Mouse (Mus musculus) forebrain, embryonic 10.5 days (tissue): ENCODE measurements at regions not wholly inside any gene's neighbourhood (a gene's known extent, or its start where the extent isn't known, plus 50 kb on each side); places are given as distances from the start of the nearest gene placed in this dataset.

Source experiments
- DNase-seq: peaks from one replicate; pipeline ENCODE4 v3.0.0-alpha.2; 2017; ENCODE audit warnings: low spot score; ENCODE audit errors: extremely low spot score
- H3K27ac ChIP-seq: fragments of 300-500 bp; sonication (generic); 2 replicates; pipeline ENCODE4 v1.5.1; 2016; ENCODE audit warnings: mild to moderate bottlenecking
- H3K27me3 ChIP-seq: fragments of 300-500 bp; sonication (generic); 2 replicates; pipeline ENCODE4 v1.6.1; 2016; ENCODE audit warnings: mild to moderate bottlenecking; ENCODE audit not compliant: poor library complexity, severe bottlenecking
- H3K36me3 ChIP-seq: fragments of 300-500 bp; sonication (generic); replicated peaks from 2 replicates; pipeline ENCODE4 v1.6.1; 2016; ENCODE audit warnings: mild to moderate bottlenecking, moderate library complexity
- H3K4me1 ChIP-seq: fragments of 300-500 bp; sonication (generic); 2 replicates; pipeline ENCODE4 v1.6.1; 2016
- H3K4me3 ChIP-seq: fragments of 300-500 bp; sonication (generic); 2 replicates; pipeline ENCODE4 v1.5.1; 2016; ENCODE audit warnings: mild to moderate bottlenecking, moderate library complexity
- H3K9me3 ChIP-seq: fragments of 300-500 bp; sonication (generic); 2 replicates; pipeline ENCODE4 v1.6.1; 2016; ENCODE audit warnings: mild to moderate bottlenecking, moderate library complexity
- WGBS: fragments of 180-500 bp; shearing (Covaris S2); methylation state at CpG from one replicate; pipeline ENCODE4 v1.1.7; 2016; 5-methylcytosine and 5-hydroxymethylcytosine counted together

- H3K27ac ChIP-seq, result peak overlapping the region; percentile 37; the same call in 1 of the 2 replicates
Observed at GRCm38 (mm10) chr7:64040026-64040737, 101.5 kb upstream of the Klf13 start.

GRCm38 (mm10) chr7:64037701-64038231, 99.1 kb upstream of the Klf13 start:
- no peaks in the 10 kb centered on the region for H3K36me3 ChIP-seq
- peaks cover 16% of the 10 kb centered on the region; the same call in 1 of the 2 replicates for H3K4me1 ChIP-seq
- no peak for DNase-seq
- no peak overlapping the region for H3K27ac ChIP-seq
- 89% methylated on average over 8 of the region's 8 CpGs for WGBS
- no peaks in the 10 kb centered on the region for H3K27me3 ChIP-seq
- peaks cover 4% of the 10 kb centered on the region for H3K9me3 ChIP-seq
- no peak overlapping the region for H3K4me3 ChIP-seq

More at GRCm38 (mm10) chr7:64040026-64040737, 101.5 kb upstream of the Klf13 start:
- WGBS, result 87% methylated on average over 7 of the region's 7 CpGs
- no peaks in the 10 kb centered on the region for H3K27me3 ChIP-seq
- peaks cover 11% of the 10 kb centered on the region for H3K4me1 ChIP-seq
- H3K9me3 ChIP-seq, result peaks cover 4% of the 10 kb centered on the region
- no peak for DNase-seq
- no peak overlapping the region for H3K4me3 ChIP-seq
- no peaks in the 10 kb centered on the region for H3K36me3 ChIP-seq

- no peaks in the 10 kb centered on the region for H3K27me3 ChIP-seq
- H3K27ac ChIP-seq, result no peak overlapping the region
- H3K9me3 ChIP-seq, result peaks cover under 1% of the 10 kb centered on the region
- H3K4me1 ChIP-seq, result peaks cover 16% of the 10 kb centered on the region; the same call in 1 of the 2 replicates
- DNase-seq, result no peak
- WGBS, result 93% methylated on average over 7 of the region's 7 CpGs
- H3K36me3 ChIP-seq, result no peaks in the 10 kb centered on the region
- no peak overlapping the region for H3K4me3 ChIP-seq
Observed at GRCm38 (mm10) chr7:64036154-64036553, 97.4 kb upstream of the Klf13 start.

DNA sequence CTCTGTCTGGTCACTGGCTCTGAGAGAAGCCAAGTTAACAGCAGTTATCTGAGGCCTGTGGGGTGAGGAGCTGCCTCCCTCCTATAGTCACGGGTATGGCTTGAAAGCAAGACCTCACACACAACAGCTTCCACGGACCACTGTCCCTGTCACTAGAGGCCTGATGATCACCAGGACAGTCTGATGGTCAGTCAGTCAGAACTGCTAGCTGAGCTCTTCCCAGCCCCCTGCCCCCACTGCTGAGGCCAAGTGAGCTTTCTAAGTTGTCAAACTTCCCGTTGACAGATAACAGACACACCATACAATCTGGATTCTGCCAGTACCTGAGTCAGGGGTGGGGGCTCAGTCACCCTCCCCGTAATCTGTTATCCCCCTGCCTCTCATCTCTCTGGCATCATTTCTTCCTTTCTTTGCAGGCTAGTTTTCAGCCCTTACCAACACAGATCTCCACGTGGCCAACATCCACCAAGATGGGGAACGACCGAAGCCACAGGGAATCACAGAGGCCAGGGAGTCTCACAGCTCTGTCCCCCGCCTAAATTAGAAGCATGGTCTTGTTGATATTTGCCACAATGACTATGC, 96.4 kb upstream of the Klf13 start:
- H3K27ac ChIP-seq, result no peak overlapping the region
- H3K27me3 ChIP-seq, result no peaks in the 10 kb centered on the region
- 91% methylated on average over 8 of the region's 8 CpGs for WGBS
- H3K4me3 ChIP-seq, result no peak overlapping the region
- no peaks in the 10 kb centered on the region for H3K36me3 ChIP-seq
- H3K9me3 ChIP-seq, result no peaks in the 10 kb centered on the region
- H3K4me1 ChIP-seq, result peaks cover 14% of the 10 kb centered on the region; the same call in 1 of the 2 replicates
- no peak for DNase-seq

- no peak overlapping the region for H3K27ac ChIP-seq
- peaks cover 8% of the 10 kb centered on the region; the same call in 1 of the 2 replicates for H3K4me1 ChIP-seq
- DNase-seq, result no peak
- H3K27me3 ChIP-seq, result no peaks in the 10 kb centered on the region
- 65% methylated on average over 1 of the region's 1 CpGs for WGBS
- H3K4me3 ChIP-seq, result no peak overlapping the region
- H3K36me3 ChIP-seq, result no peaks in the 10 kb centered on the region
- H3K9me3 ChIP-seq, result no peaks in the 10 kb centered on the region
Observed at GRCm38 (mm10) chr7:64034493-64034892, 95.8 kb upstream of the Klf13 start.

- 72% methylated on average over 2 of the region's 2 CpGs for WGBS
Observed at GRCm38 (mm10) chr7:64033388-64033787, 94.7 kb upstream of the Klf13 start.

DNA sequence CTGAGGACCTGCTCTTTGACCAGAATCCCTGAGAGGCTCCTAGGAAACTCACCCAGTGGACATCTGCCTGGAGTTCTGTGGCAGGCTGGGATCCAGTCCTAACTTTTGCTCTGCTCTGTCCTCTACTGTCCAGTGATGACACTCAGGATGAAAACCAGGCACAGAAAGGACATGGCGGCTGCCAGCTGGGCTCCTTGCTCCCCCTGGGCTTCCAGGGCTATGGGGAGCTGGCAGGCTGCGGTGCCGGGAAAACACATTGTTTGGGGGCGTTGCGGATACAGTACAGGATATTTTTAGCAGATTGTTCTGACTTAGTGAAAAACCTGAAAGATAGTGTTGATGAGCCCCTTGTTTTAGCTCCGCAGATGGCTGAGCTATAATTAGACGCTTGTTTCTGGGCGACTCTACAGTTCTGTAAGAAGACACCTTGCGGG, 94.2 kb upstream of the Klf13 start:
- H3K36me3 ChIP-seq, result no peaks in the 10 kb centered on the region
- H3K27me3 ChIP-seq, result no peaks in the 10 kb centered on the region
- peaks cover 5% of the 10 kb centered on the region for H3K9me3 ChIP-seq
- no peak for DNase-seq
- no peak overlapping the region for H3K4me3 ChIP-seq
- H3K4me1 ChIP-seq, result peaks cover 6% of the 10 kb centered on the region; the same call in 1 of the 2 replicates
- H3K27ac ChIP-seq, result 0 out of 2 replicates have a peak overlapping the region, but pooled peaks have one; percentile 30
- WGBS, result 78% methylated on average over 9 of the region's 9 CpGs

More at GRCm38 (mm10) chr7:64033388-64033787, 94.7 kb upstream of the Klf13 start:
- H3K27me3 ChIP-seq, result no peaks in the 10 kb centered on the region
- H3K36me3 ChIP-seq, result no peaks in the 10 kb centered on the region
- peaks cover 6% of the 10 kb centered on the region; the same call in 1 of the 2 replicates for H3K4me1 ChIP-seq
- DNase-seq, result no peak
- H3K4me3 ChIP-seq, result no peak overlapping the region
- no peak overlapping the region for H3K27ac ChIP-seq
- H3K9me3 ChIP-seq, result peaks cover 1% of the 10 kb centered on the region

DNA sequence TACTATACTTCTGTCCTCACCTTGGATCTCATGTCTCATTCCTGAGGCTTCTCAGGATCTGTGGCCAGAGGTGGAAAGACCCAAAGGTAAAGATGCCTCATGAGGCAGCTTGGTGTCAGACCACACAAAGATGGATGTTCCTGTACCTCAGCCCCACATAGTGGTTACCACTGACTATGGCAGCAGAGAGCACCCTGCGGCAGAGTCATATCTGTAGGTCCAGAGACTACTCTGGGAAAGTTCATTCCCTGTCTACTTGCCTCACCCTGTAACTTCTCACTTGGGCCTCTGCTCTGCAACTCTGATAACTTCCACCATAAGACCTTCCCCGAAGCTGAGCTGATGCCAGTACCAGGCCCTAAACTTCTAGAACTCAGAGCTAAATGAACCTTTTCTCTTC, 91.9 kb upstream of the Klf13 start:
- H3K4me1 ChIP-seq, result peaks cover 6% of the 10 kb centered on the region; the same call in 1 of the 2 replicates
- H3K4me3 ChIP-seq, result no peak overlapping the region
- H3K36me3 ChIP-seq, result no peaks in the 10 kb centered on the region
- H3K9me3 ChIP-seq, result peaks cover 5% of the 10 kb centered on the region
- 97% methylated on average over 2 of the region's 2 CpGs for WGBS
- no peak overlapping the region for H3K27ac ChIP-seq
- no peaks in the 10 kb centered on the region for H3K27me3 ChIP-seq
- no peak for DNase-seq

- H3K4me1 ChIP-seq, result no peaks in the 10 kb centered on the region
- no peak overlapping the region for H3K27ac ChIP-seq
- H3K36me3 ChIP-seq, result no peaks in the 10 kb centered on the region
- peaks cover 5% of the 10 kb centered on the region for H3K9me3 ChIP-seq
- no peaks in the 10 kb centered on the region for H3K27me3 ChIP-seq
- DNase-seq, result no peak
- H3K4me3 ChIP-seq, result no peak overlapping the region
- 84% methylated on average over 7 of the region's 7 CpGs for WGBS
Observed at GRCm38 (mm10) chr7:64027100-64027499, 88.4 kb upstream of the Klf13 start.

- DNase-seq, result no peak
- Histone ChIP-seq H3K4me1 (peaks cover 7% of the 10 kb centered on the region), H3K4me3 (no peak overlapping the region), H3K27me3 (no peaks in the 10 kb centered on the region), H3K27ac (no peak overlapping the region), H3K36me3 (no peaks in the 10 kb centered on the region), H3K9me3 (peaks cover 5% of the 10 kb centered on the region)
- WGBS, result 87% methylated on average over 2 of the region's 2 CpGs
Observed at GRCm38 (mm10) chr7:64025155-64025554, 86.4 kb upstream of the Klf13 start.

- H3K27ac ChIP-seq, result no peak overlapping the region
- H3K4me3 ChIP-seq, result no peak overlapping the region
- H3K36me3 ChIP-seq, result no peaks in the 10 kb centered on the region
- H3K27me3 ChIP-seq, result no peaks in the 10 kb centered on the region
- H3K9me3 ChIP-seq, result peaks cover 5% of the 10 kb centered on the region
- no peak for DNase-seq
- peaks cover 7% of the 10 kb centered on the region for H3K4me1 ChIP-seq
- WGBS, result 81% methylated on average over 4 of the region's 4 CpGs
Observed at GRCm38 (mm10) chr7:64024253-64024652, 85.5 kb upstream of the Klf13 start.

DNA sequence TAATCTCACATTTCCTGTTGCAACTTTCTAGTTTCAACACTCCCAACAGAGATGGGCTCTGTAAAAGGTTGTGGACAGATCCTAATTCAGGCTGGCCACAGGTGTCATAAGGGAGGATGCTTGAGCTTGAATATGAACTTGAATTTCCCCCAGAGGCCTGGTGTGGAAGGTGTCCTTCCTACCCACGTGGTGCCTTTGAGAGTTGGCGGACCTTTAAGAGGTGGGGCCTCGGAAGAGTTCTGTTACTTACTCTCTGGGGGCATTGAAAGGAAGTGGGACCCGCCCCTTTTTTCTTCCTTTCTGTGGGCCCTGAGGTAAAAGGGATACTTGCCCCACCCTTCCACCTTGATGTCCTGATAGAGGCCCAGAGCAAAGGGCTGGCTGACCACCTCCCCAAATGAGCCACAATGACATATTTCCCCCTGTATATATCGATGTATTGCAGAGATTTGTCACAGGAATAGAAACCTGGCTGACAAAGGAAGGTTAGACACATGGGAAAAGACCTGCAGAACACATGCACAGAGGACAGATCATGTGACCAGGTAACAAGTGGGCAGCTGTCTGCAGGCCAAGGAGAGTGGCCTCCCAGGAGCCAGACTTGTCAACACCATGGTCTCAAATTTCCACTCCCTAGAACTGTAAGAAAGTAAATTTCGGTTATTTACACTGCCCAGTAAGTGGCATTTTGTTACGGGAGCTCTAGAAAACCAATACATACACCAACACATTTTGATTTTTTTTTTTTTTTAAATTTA, 84.2 kb upstream of the Klf13 start:
- DNase-seq, result no peak
- H3K27ac ChIP-seq, result no peak overlapping the region
- H3K4me3 ChIP-seq, result no peak overlapping the region
- H3K27me3 ChIP-seq, result no peaks in the 10 kb centered on the region
- peaks cover 7% of the 10 kb centered on the region for H3K4me1 ChIP-seq
- H3K36me3 ChIP-seq, result no peaks in the 10 kb centered on the region
- H3K9me3 ChIP-seq, result no peaks in the 10 kb centered on the region
- WGBS, result 72% methylated on average over 7 of the region's 7 CpGs
